Mouse (Mus musculus) E14TG2a.4 (cell line): ENCODE results near the gene Adcy7.

Experiments
- H3K27me3 ChIP-seq: 2 replicates; pipeline ENCODE4 v1.6.1; 2014; ENCODE audit warnings: low read length, control low read depth; ENCODE audit not compliant: insufficient read depth
- H3K36me3 ChIP-seq: 2 replicates; pipeline ENCODE4 v1.6.1; 2014; ENCODE audit warnings: low read length, control low read depth; ENCODE audit not compliant: insufficient read depth
- H3K4me1 ChIP-seq: replicated peaks from 2 replicates; pipeline ENCODE4 v1.6.1; 2014; ENCODE audit warnings: low read depth, low read length, control low read depth
- H3K4me3 ChIP-seq: replicated peaks from 2 replicates; pipeline ENCODE4 v1.5.1; 2014; ENCODE audit warnings: mild to moderate bottlenecking, low read length
- H3K9me3 ChIP-seq: 2 replicates; pipeline ENCODE4 v1.6.1; 2014; ENCODE audit warnings: low read length, control low read depth
- CTCF ChIP-seq: conservative IDR thresholded peaks from 2 replicates; pipeline ENCODE4 v1.5.1; 2014; ENCODE audit warnings: low read length
- NANOG ChIP-seq: IDR thresholded peaks from 2 replicates; pipeline ENCODE4 v1.6.1; 2014; ENCODE audit warnings: borderline replicate concordance, low read length, mixed read lengths
- POU5F1 ChIP-seq: IDR thresholded peaks from 2 replicates; pipeline ENCODE4 v1.6.1; 2014; ENCODE audit warnings: low read length, borderline replicate concordance

The Adcy7 gene

GRCm38 (mm10) chr8:88324760-88325159 lies 52.6 kb downstream of the Adcy7 start:
- Histone ChIP-seq H3K36me3 (peaks cover 25% of the 10 kb centered on the region), H3K27me3 (peaks cover 4% of the 10 kb centered on the region; the same call in 1 of the 2 replicates), H3K9me3 (no peaks in the 10 kb centered on the region), H3K4me3 (no peak overlapping the region), H3K4me1 (peaks cover 7% of the 10 kb centered on the region; the same call in 1 of the 2 replicates)
- TF ChIP-seq CTCF, result no peak
- TF ChIP-seq NANOG, result no peak
- TF ChIP-seq POU5F1, result no peak

- Histone ChIP-seq H3K4me3 (no peak overlapping the region), H3K9me3 (no peaks in the 10 kb centered on the region), H3K36me3 (peaks cover 30% of the 10 kb centered on the region), H3K4me1 (peaks cover 7% of the 10 kb centered on the region; the same call in 1 of the 2 replicates), H3K27me3 (0 out of 2 replicates have a peak, but pooled peaks cover 2% of the 10 kb centered on the region)
- TF ChIP-seq NANOG (no peak), POU5F1 (no peak)
Observed at GRCm38 (mm10) chr8:88325251-88325650, 53.0 kb downstream of the Adcy7 start.

DNA sequence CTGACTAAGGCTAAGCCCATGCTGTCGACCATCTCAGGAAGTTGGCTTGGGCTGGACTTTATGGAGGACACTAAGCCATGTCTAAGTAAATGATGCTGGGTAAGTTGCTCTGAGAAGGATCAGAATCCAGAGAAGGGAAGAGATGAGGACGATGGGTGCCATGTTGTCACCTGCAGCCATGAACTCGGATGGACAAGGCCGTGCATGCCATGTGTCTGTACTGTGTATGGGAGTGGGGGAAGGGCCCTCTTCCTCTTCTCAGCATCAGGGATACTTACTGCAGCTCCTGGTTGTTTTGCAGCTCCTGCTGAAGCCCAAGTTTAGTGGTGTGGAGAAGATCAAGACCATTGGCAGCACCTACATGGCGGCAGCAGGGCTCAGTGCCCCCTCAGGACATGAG lies 53.6 kb downstream of the Adcy7 start:
- TF ChIP-seq CTCF, result no peak
- no peak for TF ChIP-seq POU5F1
- no peak for TF ChIP-seq NANOG
- Histone ChIP-seq H3K4me3 (no peak overlapping the region), H3K9me3 (no peaks in the 10 kb centered on the region), H3K4me1 (peaks cover 7% of the 10 kb centered on the region; the same call in 1 of the 2 replicates), H3K36me3 (peaks cover 36% of the 10 kb centered on the region), H3K27me3 (no peaks in the 10 kb centered on the region)

DNA sequence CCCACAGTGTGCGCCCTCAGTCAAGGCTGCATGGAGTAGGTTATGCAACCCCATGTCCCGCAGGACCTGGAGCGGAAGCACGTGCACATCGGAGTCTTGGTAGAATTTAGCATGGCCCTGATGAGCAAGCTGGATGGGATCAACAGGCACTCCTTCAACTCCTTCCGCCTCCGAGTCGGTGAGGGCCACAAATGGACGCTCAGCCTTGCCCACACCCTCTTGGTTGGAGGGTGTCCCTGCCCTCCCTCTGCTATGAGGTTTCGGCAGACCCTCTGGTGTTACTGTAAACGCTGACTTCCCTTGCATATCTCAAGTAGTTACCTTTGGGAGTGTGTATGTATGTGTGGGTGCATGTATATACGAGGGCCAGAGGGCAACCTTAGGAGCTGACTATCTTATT lies 54.1 kb downstream of the Adcy7 start:
- H3K36me3 ChIP-seq, result peaks cover 41% of the 10 kb centered on the region
- no peaks in the 10 kb centered on the region for H3K27me3 ChIP-seq
- H3K9me3 ChIP-seq, result no peaks in the 10 kb centered on the region
- H3K4me1 ChIP-seq, result peaks cover 7% of the 10 kb centered on the region; the same call in 1 of the 2 replicates
- no peak overlapping the region for H3K4me3 ChIP-seq
- TF ChIP-seq NANOG, result no peak

GRCm38 (mm10) chr8:88328689-88329088 lies 56.5 kb downstream of the Adcy7 start:
- TF ChIP-seq NANOG (no peak), POU5F1 (no peak), CTCF (no peak)
- H3K27me3 ChIP-seq, result no peaks in the 10 kb centered on the region
- H3K36me3 ChIP-seq, result peaks cover 64% of the 10 kb centered on the region
- peaks cover 7% of the 10 kb centered on the region; the same call in 1 of the 2 replicates for H3K4me1 ChIP-seq
- no peaks in the 10 kb centered on the region for H3K9me3 ChIP-seq
- H3K4me3 ChIP-seq, result no peak overlapping the region

GRCm38 (mm10) chr8:88330816-88331215 lies 58.6 kb downstream of the Adcy7 start:
- Histone ChIP-seq H3K27me3 (no peaks in the 10 kb centered on the region), H3K9me3 (no peaks in the 10 kb centered on the region), H3K4me3 (no peak overlapping the region), H3K36me3 (peaks cover 85% of the 10 kb centered on the region), H3K4me1 (no peaks in the 10 kb centered on the region)
- TF ChIP-seq NANOG, result no peak
- no peak for TF ChIP-seq CTCF
- TF ChIP-seq POU5F1, result no peak

DNA sequence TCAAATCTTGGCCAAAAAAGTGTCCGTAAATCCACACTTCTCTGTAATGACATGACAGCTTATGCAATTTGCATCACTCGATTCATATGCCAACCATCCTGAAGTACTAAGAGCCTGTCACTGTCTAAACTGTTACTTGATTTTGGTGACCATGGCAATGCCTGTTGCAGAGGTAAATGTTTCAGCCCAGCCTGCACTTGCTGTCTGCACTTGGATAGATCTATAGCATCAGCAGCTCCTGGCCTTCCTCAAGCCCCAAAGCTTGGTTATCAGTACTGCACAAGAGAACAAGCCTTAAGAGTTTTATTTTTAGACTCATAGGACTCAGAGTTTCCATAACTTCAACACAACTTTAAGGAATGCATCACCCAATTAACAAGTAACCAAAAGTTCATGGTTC lies 62.2 kb downstream of the Adcy7 start:
- H3K4me3 ChIP-seq, result no peak overlapping the region
- peaks cover 95% of the 10 kb centered on the region for H3K36me3 ChIP-seq
- no peaks in the 10 kb centered on the region for H3K27me3 ChIP-seq
- no peaks in the 10 kb centered on the region for H3K4me1 ChIP-seq
- no peaks in the 10 kb centered on the region for H3K9me3 ChIP-seq
- TF ChIP-seq POU5F1 (no peak), NANOG (no peak), CTCF (no peak)

GRCm38 (mm10) chr8:88334975-88335374 lies 62.8 kb downstream of the Adcy7 start:
- H3K27me3 ChIP-seq, result no peaks in the 10 kb centered on the region
- peaks cover 95% of the 10 kb centered on the region for H3K36me3 ChIP-seq
- H3K4me3 ChIP-seq, result no peak overlapping the region
- H3K9me3 ChIP-seq, result no peaks in the 10 kb centered on the region
- TF ChIP-seq POU5F1, result no peak
- no peak for TF ChIP-seq CTCF
- TF ChIP-seq NANOG, result no peak
- H3K4me1 ChIP-seq, result no peaks in the 10 kb centered on the region

DNA sequence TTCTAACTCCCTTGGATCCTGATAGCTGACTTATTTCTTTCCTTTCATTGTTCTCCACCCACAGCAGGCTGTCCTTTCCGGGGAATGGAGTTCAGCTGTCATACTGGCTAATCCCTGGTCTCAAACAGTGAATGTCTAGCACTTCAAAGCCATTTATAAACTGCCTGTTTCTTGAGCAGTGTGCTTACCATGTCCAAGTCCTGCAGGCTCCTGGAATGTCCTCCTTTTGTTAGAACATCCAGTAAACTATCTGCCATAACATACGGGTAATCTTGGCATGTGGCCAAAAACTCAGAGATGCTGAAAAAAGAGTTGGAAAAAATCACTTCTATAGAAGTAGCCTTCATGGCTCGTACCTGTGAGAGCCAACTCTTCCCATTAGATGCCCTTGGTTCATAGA lies 67.0 kb downstream of the Adcy7 start:
- no peaks in the 10 kb centered on the region for H3K27me3 ChIP-seq
- no peak overlapping the region for H3K4me3 ChIP-seq
- H3K4me1 ChIP-seq, result no peaks in the 10 kb centered on the region
- TF ChIP-seq POU5F1 (no peak), NANOG (no peak), CTCF (no peak)
- peaks cover 94% of the 10 kb centered on the region for H3K36me3 ChIP-seq
- H3K9me3 ChIP-seq, result no peaks in the 10 kb centered on the region
